Mouse (Mus musculus) ovary, postnatal 36 days (tissue): ENCODE data around the gene Gm21627.
"Not testable (repeated sequence)": the region's sequence is repeated elsewhere in the genome, so short reads cannot be mapped to it uniquely, and the experiment has no call there.

ENCODE experiments used
- DNase-seq: peaks from one replicate; pipeline ENCODE4 v3.0.0; 2022; ENCODE audit warnings: low spot score, mixed read lengths

Gene Gm21627

GRCm38 (mm10) chrY:63228127-63228526, at the start of gene Gm21627:
TSS of gene Gm21627 (plus strand) at chrY:63228427.
- DNase-seq, result not testable (repeated sequence)
